Mouse (Mus musculus): ENCODE data around the gene Plk5. TPM values are rescaled to one million over a fixed set of nuclear protein-coding genes. Genes with fewer than 3 reads are reported as not detected.

Plk5 gene
- 0.12 TPM in 1 of 2 replicates, not detected in the other for polyA plus RNA-seq (2015; fragmentation: Nextera tagmentation; extraction: Ambion mirVana)

GRCm38 (mm10) chr10:80356001-80356682 is at the start of gene Plk5:
Plk5 (plus strand) TSS chr10:80356459.
- Histone ChIP-seq H3K4me3 (replicated peaks) (peak within 1 kb of the TSS; percentile 30), H3K4me1 (replicated peaks) (peaks cover 35% of the 10 kb centered on the region), H3K4me2 (peak within 1 kb of the TSS; percentile 32), H3K27ac (no peak within 1 kb of the TSS), H3K27me3 (peaks cover 100% of the 10 kb centered on the region), H3K9ac (no peak within 1 kb of the TSS), H3K9me3 (replicated peaks) (no peaks in the 10 kb centered on the region), H3K36me3 (no peaks in the 10 kb centered on the region)
- ATAC-seq (ENCODE audit: low read depth), result no peak
- WGBS (ENCODE audit: insufficient replicate concordance), result 2% methylated on average over 52 of the region's 53 CpGs
- DNase-seq, result no peak

DNA sequence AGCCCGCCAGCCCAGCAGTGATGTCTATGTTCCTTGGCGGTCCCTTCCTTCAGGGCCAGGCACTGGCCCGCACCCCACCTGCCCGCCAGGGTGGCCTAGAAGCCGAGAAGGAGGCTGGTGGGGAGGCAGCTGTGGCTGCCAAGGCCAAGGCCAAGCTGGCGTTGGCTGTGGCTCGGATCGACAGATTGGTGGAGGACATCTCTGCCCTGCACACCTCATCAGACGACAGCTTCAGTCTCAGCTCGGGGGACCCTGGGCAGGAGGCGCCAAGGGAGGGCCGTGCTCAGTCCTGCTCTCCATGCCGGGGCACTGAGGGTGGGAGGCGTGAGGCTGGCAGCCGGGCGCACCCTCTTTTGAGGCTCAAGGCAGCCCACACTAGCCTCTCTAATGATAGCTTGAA is 44.7 kb upstream of the Plk5 start:
- peaks cover 19% of the 10 kb centered on the region for H3K4me1 ChIP-seq (replicated peaks)
- H3K9me3 ChIP-seq (replicated peaks), result no peaks in the 10 kb centered on the region
- peaks cover 99% of the 10 kb centered on the region for H3K27me3 ChIP-seq
- H3K4me2 ChIP-seq, result no peak overlapping the region
- no peak for ATAC-seq (ENCODE audit: low read depth)
- no peak for DNase-seq
- H3K27ac ChIP-seq, result no peak overlapping the region
- no peak overlapping the region for H3K9ac ChIP-seq
- H3K4me3 ChIP-seq (replicated peaks), result no peak overlapping the region
- H3K36me3 ChIP-seq, result no peaks in the 10 kb centered on the region
- WGBS (ENCODE audit: insufficient replicate concordance), result 56% methylated on average over 16 of the region's 16 CpGs

DNA sequence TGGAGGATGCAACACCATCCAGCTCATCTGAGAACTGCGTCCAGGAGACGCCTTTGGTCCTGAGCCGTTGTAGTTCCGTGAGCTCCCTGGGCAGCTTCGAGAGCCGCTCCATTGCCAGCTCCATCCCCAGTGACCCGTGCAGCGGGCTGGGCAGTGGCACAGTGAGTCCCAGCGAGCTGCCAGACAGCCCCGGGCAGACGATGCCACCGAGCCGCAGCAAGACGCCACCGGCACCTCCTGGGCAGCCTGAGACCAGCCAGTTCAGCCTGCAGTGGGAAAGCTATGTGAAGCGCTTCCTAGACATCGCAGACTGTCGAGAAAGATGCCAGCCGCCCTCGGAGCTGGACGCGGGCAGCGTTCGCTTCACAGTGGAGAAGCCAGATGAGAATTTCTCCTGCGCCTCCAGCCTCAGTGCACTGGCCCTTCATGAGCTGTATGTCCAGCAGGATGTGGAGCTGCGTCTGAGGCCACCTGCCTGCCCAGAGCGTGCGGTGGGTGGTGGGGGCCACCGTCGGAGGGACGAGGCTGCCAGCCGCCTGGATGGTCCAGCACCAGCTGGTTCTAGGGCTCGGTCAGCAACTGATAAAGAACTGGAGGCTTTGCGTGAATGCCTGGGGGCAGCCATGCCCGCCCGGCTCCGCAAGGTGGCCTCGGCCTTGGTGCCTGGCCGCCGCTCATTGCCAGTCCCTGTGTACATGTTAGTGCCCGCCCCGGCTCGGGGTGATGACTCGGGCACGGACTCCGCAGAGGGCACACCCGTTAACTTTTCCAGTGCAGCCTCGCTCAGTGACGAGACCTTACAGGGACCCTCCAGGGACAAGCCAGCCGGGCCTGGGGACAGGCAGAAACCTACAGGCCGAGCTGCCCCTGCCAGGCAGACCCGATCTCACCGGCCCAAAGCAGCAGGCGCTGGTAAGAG is 43.4 kb upstream of the Plk5 start:
- peaks cover 98% of the 10 kb centered on the region for H3K27me3 ChIP-seq
- no peak overlapping the region for H3K4me3 ChIP-seq (replicated peaks)
- peaks cover 7% of the 10 kb centered on the region for H3K36me3 ChIP-seq
- peaks cover 32% of the 10 kb centered on the region for H3K4me1 ChIP-seq (replicated peaks)
- ATAC-seq (ENCODE audit: low read depth) (no peak), DNase-seq (no peak)
- no peak overlapping the region for H3K4me2 ChIP-seq
- no peak overlapping the region for H3K27ac ChIP-seq
- H3K9ac ChIP-seq, result no peak overlapping the region
- H3K9me3 ChIP-seq (replicated peaks), result no peaks in the 10 kb centered on the region
- WGBS (ENCODE audit: insufficient replicate concordance), result 53% methylated on average over 54 of the region's 54 CpGs

DNA sequence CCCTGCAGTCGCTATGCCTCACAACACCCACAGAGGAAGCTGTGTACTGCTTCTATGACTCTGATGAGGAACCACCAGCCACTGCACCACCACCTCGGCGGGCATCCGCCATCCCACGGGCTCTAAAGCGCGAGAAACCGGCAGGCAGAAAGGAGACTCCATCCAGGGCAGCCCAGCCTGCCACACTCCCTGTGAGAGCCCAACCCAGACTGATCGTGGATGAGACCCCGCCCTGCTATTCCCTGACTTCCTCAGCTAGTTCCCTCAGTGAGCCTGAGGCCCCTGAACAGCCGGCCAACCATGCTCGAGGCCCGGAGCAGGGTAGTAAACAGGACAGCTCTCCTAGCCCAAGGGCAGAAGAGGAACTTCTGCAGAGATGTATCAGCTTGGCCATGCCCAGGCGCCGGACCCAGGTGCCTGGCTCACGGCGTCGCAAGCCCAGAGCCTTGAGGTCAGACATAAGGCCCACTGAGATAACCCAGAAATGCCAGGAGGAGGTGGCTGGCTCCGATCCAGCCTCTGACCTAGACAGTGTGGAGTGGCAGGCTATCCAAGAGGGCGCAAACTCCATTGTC is 42.5 kb upstream of the Plk5 start:
- H3K9ac ChIP-seq, result no peak overlapping the region
- no peak for DNase-seq
- no peak overlapping the region for H3K4me2 ChIP-seq

GRCm38 (mm10) chr10:80314494-80315001 is 41.7 kb upstream of the Plk5 start:
- peaks cover 82% of the 10 kb centered on the region for H3K27me3 ChIP-seq
- no peaks in the 10 kb centered on the region for H3K9me3 ChIP-seq (replicated peaks)
- ATAC-seq (ENCODE audit: low read depth) (no peak), DNase-seq (no peak)
- no peak overlapping the region for H3K27ac ChIP-seq
- H3K4me3 ChIP-seq (replicated peaks), result no peak overlapping the region
- H3K4me1 ChIP-seq (replicated peaks), result peaks cover 48% of the 10 kb centered on the region
- 46% methylated on average over 16 of the region's 16 CpGs for WGBS (ENCODE audit: insufficient replicate concordance)
- no peak overlapping the region for H3K4me2 ChIP-seq
- no peak overlapping the region for H3K9ac ChIP-seq
- H3K36me3 ChIP-seq, result peaks cover 24% of the 10 kb centered on the region

More for the DNA sequence above, 42.5 kb upstream of the Plk5 start:
- Histone ChIP-seq H3K27me3 (peaks cover 90% of the 10 kb centered on the region), H3K4me1 (replicated peaks) (peaks cover 40% of the 10 kb centered on the region), H3K36me3 (peaks cover 16% of the 10 kb centered on the region), H3K9me3 (replicated peaks) (no peaks in the 10 kb centered on the region), H3K4me3 (replicated peaks) (no peak overlapping the region), H3K27ac (no peak overlapping the region)
- WGBS (ENCODE audit: insufficient replicate concordance), result 21% methylated on average over 20 of the region's 20 CpGs
- ATAC-seq (ENCODE audit: low read depth), result no peak

DNA sequence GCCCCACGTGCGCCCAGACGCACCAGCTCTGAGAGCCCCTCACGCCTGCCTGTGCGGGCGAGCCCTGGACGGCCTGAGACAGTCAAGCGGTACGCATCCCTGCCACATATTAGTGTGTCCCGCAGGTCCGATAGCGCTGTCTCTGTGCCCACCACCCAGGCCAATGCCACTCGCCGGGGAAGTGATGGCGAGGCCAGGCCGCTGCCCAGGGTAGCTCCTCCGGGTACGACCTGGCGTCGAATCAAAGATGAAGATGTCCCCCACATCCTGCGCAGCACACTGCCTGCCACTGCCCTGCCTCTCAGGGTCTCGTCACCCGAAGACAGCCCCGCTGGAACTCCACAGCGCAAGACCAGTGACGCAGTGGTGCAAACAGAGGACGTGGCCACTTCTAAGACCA is 40.9 kb upstream of the Plk5 start:
- Histone ChIP-seq H3K4me3 (replicated peaks) (no peak overlapping the region), H3K27me3 (peaks cover 75% of the 10 kb centered on the region), H3K27ac (no peak overlapping the region), H3K4me2 (no peak overlapping the region), H3K4me1 (replicated peaks) (peaks cover 52% of the 10 kb centered on the region), H3K36me3 (peaks cover 24% of the 10 kb centered on the region), H3K9ac (no peak overlapping the region), H3K9me3 (replicated peaks) (no peaks in the 10 kb centered on the region)
- DNase-seq (no peak), ATAC-seq (ENCODE audit: low read depth) (no peak)
- whole genome bisulfite sequencing (ENCODE audit: insufficient replicate concordance), result 39% methylated on average over 27 of the region's 27 CpGs

- Histone ChIP-seq H3K27me3 (peaks cover 64% of the 10 kb centered on the region), H3K9me3 (replicated peaks) (no peaks in the 10 kb centered on the region), H3K4me1 (replicated peaks) (peaks cover 60% of the 10 kb centered on the region), H3K27ac (peak overlapping the region; percentile 15), H3K4me3 (replicated peaks) (no peak overlapping the region), H3K9ac (peak overlapping the region; percentile 51), H3K4me2 (peak overlapping the region; percentile 37), H3K36me3 (peaks cover 24% of the 10 kb centered on the region)
- WGBS (ENCODE audit: insufficient replicate concordance), result 17% methylated on average over 11 of the region's 11 CpGs
- DNase-seq (no peak), ATAC-seq (ENCODE audit: low read depth) (no peak)
These were observed 39.9 kb upstream of the Plk5 start for GRCm38 (mm10) chr10:80316359-80316781.

GRCm38 (mm10) chr10:80317011-80317410 is 39.2 kb upstream of the Plk5 start:
- H3K4me1 ChIP-seq (replicated peaks), result peaks cover 67% of the 10 kb centered on the region
- peaks cover 58% of the 10 kb centered on the region for H3K27me3 ChIP-seq
- peak overlapping the region; percentile 37 for H3K4me2 ChIP-seq
- H3K9ac ChIP-seq, result peak overlapping the region; percentile 51
- WGBS (ENCODE audit: insufficient replicate concordance), result 29% methylated on average over 10 of the region's 10 CpGs
- H3K9me3 ChIP-seq (replicated peaks), result no peaks in the 10 kb centered on the region
- DNase-seq, result no peak
- H3K27ac ChIP-seq, result peak overlapping the region; percentile 59
- H3K4me3 ChIP-seq (replicated peaks), result no peak overlapping the region
- H3K36me3 ChIP-seq, result peaks cover 24% of the 10 kb centered on the region
- no peak for ATAC-seq (ENCODE audit: low read depth)

DNA sequence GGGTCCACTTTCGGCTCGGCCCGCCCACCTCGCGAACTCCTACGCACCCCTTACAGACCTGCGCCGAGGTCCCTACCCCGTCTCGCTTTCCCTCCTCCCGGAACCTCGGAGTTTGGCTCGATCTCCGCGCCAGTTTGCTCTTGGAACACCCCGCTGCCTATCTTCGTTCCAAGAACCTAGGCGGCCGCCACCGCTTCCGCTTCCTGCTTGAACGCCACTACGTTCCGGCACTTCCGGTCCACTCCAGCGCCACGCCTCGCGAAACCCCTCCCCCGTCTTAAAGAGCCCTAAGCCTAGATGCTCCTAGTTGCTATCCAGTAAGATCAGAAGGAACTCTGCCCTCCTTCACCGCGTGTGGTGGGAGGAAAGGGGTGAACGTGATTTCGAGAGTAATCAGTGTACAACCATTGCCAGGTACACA is 35.9 kb upstream of the Plk5 start, which contains the start of gene 2310011J03Rik:
2310011J03Rik (minus strand) TSS at position 198 of the 421 bp plus-strand sequence.
- H3K9ac ChIP-seq, result peak within 1 kb of the TSS; percentile 93
- peaks cover 92% of the 10 kb centered on the region for H3K4me1 ChIP-seq (replicated peaks)
- peaks cover 24% of the 10 kb centered on the region for H3K36me3 ChIP-seq
- H3K4me3 ChIP-seq (replicated peaks), result peak within 1 kb of the TSS; percentile 85
- ATAC-seq (ENCODE audit: low read depth), result peak; percentile 58
- H3K4me2 ChIP-seq, result peak within 1 kb of the TSS; percentile 100
- H3K27ac ChIP-seq, result peak within 1 kb of the TSS; percentile 91
- DNase-seq, result peak; percentile 87
- no peaks in the 10 kb centered on the region for H3K9me3 ChIP-seq (replicated peaks)
- under 1% methylated on average over 34 of the region's 34 CpGs for WGBS (ENCODE audit: insufficient replicate concordance)
- H3K27me3 ChIP-seq, result peaks cover 24% of the 10 kb centered on the region

DNA sequence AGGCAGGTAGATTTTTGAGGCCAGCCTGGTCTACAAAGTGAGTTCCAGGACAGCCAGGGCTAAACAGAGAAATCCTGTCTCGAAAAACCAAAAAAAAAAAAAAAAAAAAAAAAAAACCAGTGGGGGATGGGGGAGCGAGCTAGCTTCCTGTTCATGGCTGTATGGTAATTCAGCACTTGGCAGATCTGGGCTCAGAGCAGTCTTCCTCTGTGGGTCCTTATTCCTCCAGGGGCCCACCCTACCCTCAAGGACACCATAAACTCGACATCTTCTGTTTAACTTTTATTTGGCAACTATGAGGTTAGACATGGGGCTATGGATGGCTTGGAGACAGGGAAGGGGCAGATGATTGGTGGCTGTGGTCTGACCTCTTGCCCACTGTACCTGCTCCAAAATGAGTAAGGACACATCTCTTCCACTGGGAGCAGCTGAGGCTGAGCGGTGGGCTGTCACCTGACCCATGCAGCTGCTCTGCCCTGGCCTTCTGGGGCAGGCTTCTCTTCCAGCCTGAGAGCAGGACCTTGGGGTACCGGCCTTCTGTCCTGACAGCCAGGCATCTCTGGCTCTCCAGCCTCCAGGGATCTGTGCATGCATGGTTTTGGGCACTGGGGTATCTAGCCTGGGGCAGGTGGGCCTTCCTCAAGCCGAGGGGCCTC is 35.1 kb upstream of the Plk5 start:
- H3K9me3 ChIP-seq (replicated peaks), result no peaks in the 10 kb centered on the region
- peak overlapping the region; percentile 37 for H3K9ac ChIP-seq
- H3K27me3 ChIP-seq, result peaks cover 16% of the 10 kb centered on the region
- ATAC-seq (ENCODE audit: low read depth) (no peak), DNase-seq (no peak)
- WGBS (ENCODE audit: insufficient replicate concordance), result 50% methylated on average over 6 of the region's 6 CpGs
- peak overlapping the region; percentile 80 for H3K4me3 ChIP-seq (replicated peaks)
- H3K36me3 ChIP-seq, result peaks cover 24% of the 10 kb centered on the region
- H3K4me2 ChIP-seq, result peak overlapping the region; percentile 100
- H3K4me1 ChIP-seq (replicated peaks), result peaks cover 92% of the 10 kb centered on the region
- peak overlapping the region; percentile 91 for H3K27ac ChIP-seq
